Mouse (Mus musculus) neural tube, embryonic 14.5 days (tissue): ENCODE data around the gene Iqcg. TPM values are rescaled to one million over a fixed set of nuclear protein-coding genes. Genes with fewer than 3 reads are reported as not detected.

ENCODE experiments used
- ATAC-seq: fragments of 200-750 bp; cut with Nextera tagmentation; 2 replicates; pipeline ENCODE4 v1.8.0; 2017; ENCODE audit warnings: low read depth, mild to moderate bottlenecking, moderate TSS enrichment, moderate library complexity
- H3K27ac ChIP-seq: fragments of 300-500 bp; sonication (generic); 2 replicates; pipeline ENCODE4 v1.5.1; 2014; ENCODE audit warnings: low read depth, mild to moderate bottlenecking, control low read depth, low read length, moderate library complexity, mixed read lengths
- H3K27me3 ChIP-seq: fragments of 300-500 bp; sonication (generic); 2 replicates; pipeline ENCODE4 v1.6.1; 2014; ENCODE audit warnings: low read length; ENCODE audit not compliant: control insufficient read depth, insufficient read depth
- H3K36me3 ChIP-seq: fragments of 300-500 bp; sonication (generic); 2 replicates; pipeline ENCODE4 v1.6.1; 2014; ENCODE audit warnings: low read length, mixed read lengths; ENCODE audit not compliant: control insufficient read depth, insufficient read depth
- H3K4me1 ChIP-seq: fragments of 300-500 bp; sonication (generic); 2 replicates; pipeline ENCODE4 v1.6.1; 2014; ENCODE audit warnings: low read length; ENCODE audit not compliant: control insufficient read depth, insufficient read depth
- H3K4me2 ChIP-seq: fragments of 300-500 bp; sonication (generic); 2 replicates; pipeline ENCODE4 v1.6.1; 2014; ENCODE audit warnings: mild to moderate bottlenecking, low read depth, low read length, control low read depth
- H3K4me3 ChIP-seq: fragments of 300-500 bp; sonication (generic); 2 replicates; pipeline ENCODE4 v1.5.1; 2014; ENCODE audit warnings: low read depth, low read length, control low read depth, mixed read lengths
- H3K9ac ChIP-seq: fragments of 300-500 bp; sonication (generic); replicated peaks from 2 replicates; pipeline ENCODE4 v1.6.1; 2014; ENCODE audit warnings: low read depth, mild to moderate bottlenecking, control low read depth, low read length, mixed read lengths
- H3K9me3 ChIP-seq: fragments of 300-500 bp; sonication (generic); 2 replicates; pipeline ENCODE4 v1.6.1; 2016; ENCODE audit warnings: low read length; ENCODE audit not compliant: control insufficient read depth
- WGBS: fragments of 180-500 bp; shearing (Covaris S2); extraction: QIAGEN DNeasy Blood & Tissue Kit; methylation state at CpG from one replicate; pipeline ENCODE4 v1.1.7; 2014; 5-methylcytosine and 5-hydroxymethylcytosine counted together
- polyA plus RNA-seq: library from polyadenylated mRNA; unstranded; fragments of >200 nt; fragmentation: Nextera tagmentation; extraction: Ambion mirVana; gene quantifications from 2 replicates; pipeline ENCODE4 v1.2.1, GENCODE M21; 2014

Iqcg gene
- polyA plus RNA-seq, 1 experiment from 2014 or later = 5.8 TPM

DNA sequence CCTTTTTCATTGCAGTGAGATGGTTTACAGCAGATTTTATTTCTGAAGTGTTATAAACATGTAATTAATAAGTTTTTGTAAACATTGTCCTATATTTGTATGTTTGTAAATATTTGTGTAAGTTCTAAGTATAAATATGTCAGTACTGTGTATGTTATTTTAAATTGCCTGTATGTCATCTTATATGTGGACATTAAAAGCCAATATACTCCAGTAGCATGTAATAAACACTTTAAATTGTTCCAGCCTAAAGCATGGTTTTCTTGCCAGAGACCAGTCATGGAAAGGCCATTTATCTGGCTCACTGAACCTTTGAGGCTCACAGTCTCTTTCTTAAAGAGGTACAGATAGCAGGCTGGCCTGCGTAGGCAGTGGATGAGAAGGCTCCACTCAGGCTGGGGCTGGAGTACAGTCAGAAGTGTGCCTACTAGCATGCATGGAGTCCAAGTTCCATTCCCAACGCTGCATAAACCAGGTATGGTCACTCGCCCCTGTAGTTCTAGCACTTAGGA lies 40.6 kb downstream of the Iqcg start:
- Histone ChIP-seq H3K36me3 (peaks cover 19% of the 10 kb centered on the region), H3K4me2 (no peak overlapping the region), H3K4me1 (no peaks in the 10 kb centered on the region), H3K27ac (no peak overlapping the region), H3K4me3 (no peak overlapping the region), H3K9ac (no peak overlapping the region), H3K9me3 (no peaks in the 10 kb centered on the region), H3K27me3 (no peaks in the 10 kb centered on the region)
- no peak for ATAC-seq
- WGBS = 92% methylated on average over 3 of the region's 3 CpGs

DNA sequence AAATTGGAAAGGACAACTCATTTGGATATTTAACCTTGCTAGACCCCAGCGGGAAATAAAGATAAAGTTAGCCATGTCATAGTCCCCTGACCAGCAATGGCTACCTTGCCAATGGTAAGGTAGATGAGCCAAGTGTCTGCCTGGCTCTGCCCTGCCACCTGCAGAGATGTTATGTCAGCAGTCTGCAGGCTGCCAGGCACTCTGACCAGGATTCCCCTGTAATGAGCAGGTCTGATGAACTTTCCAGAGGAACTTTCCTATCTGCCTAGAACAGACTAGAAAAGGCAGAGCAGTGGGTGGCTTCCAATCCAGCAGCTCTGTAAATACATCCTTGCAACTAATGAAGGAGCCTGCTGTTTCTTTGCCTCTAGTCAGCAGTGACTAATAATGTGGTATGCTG lies 41.1 kb downstream of the Iqcg start:
- peaks cover 21% of the 10 kb centered on the region for H3K36me3 ChIP-seq
- 94% methylated on average over 1 of the region's 1 CpGs for WGBS
- no peak overlapping the region for H3K9ac ChIP-seq

DNA sequence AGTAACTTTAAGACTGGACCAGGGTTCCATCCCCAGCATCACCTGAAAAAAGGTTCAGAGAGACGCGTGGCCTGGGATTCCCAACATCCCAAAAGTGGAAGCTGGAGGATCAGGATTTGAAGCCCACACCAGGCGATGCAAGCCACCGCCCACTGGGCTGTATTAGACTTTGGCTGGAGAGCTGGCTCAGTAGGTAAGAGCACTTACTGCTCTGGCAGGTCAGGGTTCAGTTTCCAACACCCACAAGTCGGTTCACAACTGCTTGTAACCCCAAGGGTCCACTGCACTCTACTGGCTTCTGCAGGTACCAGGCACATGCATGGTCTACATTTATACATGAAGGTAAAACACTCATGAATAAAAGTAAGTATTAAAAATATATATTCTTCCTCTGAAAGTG lies 42.2 kb downstream of the Iqcg start:
- no peaks in the 10 kb centered on the region for H3K4me1 ChIP-seq
- ATAC-seq = no peak
- H3K36me3 ChIP-seq = peaks cover 32% of the 10 kb centered on the region
- no peak overlapping the region for H3K9ac ChIP-seq
- no peaks in the 10 kb centered on the region for H3K9me3 ChIP-seq
- WGBS = 95% methylated on average over 5 of the region's 5 CpGs
- no peak overlapping the region for H3K4me3 ChIP-seq
- H3K27ac ChIP-seq = no peak overlapping the region
- H3K27me3 ChIP-seq = no peaks in the 10 kb centered on the region
- no peak overlapping the region for H3K4me2 ChIP-seq

More for the DNA sequence above, 41.1 kb downstream of the Iqcg start:
- ATAC-seq = no peak
- Histone ChIP-seq H3K27me3 (no peaks in the 10 kb centered on the region), H3K27ac (no peak overlapping the region), H3K9me3 (no peaks in the 10 kb centered on the region), H3K4me3 (no peak overlapping the region), H3K4me1 (no peaks in the 10 kb centered on the region), H3K4me2 (no peak overlapping the region)

DNA sequence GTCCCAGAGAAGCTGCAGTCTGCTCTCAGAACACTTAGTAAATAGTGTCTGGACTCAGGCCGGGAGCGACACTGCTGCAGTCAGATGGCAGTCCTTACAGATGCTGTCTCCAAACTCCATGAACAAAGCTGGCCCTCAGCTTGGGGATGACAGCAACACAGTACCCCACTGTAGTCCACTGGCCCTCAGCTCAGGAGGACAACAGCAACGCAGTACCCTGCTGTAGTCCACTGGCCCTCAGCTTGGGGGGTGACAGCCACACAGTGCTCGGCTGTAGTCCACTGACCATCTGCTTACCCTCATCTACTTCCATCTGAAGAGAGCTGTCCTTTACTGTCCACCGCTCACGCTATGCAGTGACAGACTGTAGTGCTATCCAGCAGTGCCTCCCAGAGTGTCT lies 45.9 kb downstream of the Iqcg start:
- Histone ChIP-seq H3K36me3 (peaks cover 56% of the 10 kb centered on the region), H3K4me1 (no peaks in the 10 kb centered on the region), H3K27me3 (no peaks in the 10 kb centered on the region), H3K9me3 (no peaks in the 10 kb centered on the region), H3K4me2 (no peak overlapping the region), H3K9ac (no peak overlapping the region), H3K27ac (no peak overlapping the region), H3K4me3 (no peak overlapping the region)
- 94% methylated on average over 6 of the region's 6 CpGs for WGBS
- no peak for ATAC-seq

DNA sequence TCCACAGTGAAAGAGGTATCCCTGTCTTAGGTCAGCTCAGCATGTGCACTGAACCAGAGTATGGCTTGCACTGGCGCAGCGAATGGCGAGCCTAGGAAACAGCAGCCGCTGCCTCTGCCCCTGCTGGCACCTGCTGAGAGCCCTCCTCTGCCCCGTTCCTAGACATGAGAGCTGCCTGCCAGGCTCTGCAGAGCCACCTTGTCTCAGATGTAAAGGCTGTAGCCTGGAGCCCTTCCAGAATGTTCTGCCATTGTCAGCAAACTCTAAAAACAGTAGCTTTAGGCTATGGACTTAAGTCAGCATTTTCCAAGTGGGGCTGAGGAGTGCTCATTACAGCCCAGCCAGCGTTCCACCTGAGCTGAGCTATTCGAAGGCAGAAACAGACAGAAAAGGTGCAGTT lies 48.6 kb downstream of the Iqcg start:
- WGBS = 77% methylated on average over 7 of the region's 7 CpGs
- Histone ChIP-seq H3K4me1 (no peaks in the 10 kb centered on the region), H3K27ac (no peak overlapping the region), H3K9me3 (no peaks in the 10 kb centered on the region), H3K36me3 (peaks cover 37% of the 10 kb centered on the region), H3K27me3 (no peaks in the 10 kb centered on the region), H3K4me2 (no peak overlapping the region), H3K4me3 (no peak overlapping the region), H3K9ac (no peak overlapping the region)
- no peak for ATAC-seq

DNA sequence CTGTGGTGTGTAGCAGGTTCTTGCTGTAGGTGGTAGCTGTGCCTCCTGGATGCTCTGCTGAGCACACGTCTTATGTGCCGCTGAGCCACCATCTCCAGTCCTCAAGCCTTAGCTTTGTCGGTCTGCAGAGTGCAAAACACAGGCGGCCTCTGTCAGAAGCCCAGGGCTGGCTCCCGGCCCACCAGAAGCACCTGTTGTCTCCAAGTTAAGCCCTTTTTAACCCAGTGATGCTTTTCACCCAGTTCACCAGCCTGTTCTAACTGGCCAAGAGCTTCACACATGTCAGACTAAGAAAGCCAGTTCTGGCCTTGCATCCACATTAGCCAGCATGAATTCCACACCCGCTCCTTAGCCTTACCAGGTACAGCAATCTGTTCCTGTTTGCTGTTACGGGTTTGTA lies 49.1 kb downstream of the Iqcg start:
- H3K27ac ChIP-seq = no peak overlapping the region
- H3K36me3 ChIP-seq = peaks cover 37% of the 10 kb centered on the region
- 92% methylated on average over 7 of the region's 7 CpGs for WGBS
- no peak overlapping the region for H3K9ac ChIP-seq
- H3K9me3 ChIP-seq = no peaks in the 10 kb centered on the region
- H3K4me2 ChIP-seq = no peak overlapping the region
- no peak for ATAC-seq
- H3K4me3 ChIP-seq = no peak overlapping the region
- H3K4me1 ChIP-seq = no peaks in the 10 kb centered on the region
- no peaks in the 10 kb centered on the region for H3K27me3 ChIP-seq

DNA sequence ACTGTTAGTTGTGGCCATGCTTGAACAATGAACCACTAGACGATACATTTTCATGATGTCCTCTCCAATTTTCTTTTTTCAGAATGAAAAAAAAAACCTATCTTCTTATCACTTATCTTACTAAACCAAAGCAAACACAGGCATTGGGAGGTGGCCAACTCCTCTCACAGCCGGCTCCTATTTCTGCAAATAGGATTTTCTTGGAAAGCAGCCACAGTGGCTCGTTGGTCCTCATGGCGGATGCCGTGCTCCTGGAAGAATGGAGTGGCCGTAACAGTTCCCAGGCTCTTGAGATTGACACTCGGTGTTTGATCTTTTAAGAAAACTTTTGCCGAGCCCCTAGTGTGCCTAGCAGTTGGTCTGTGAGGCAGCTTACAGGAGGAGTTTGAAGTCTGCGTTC lies 50.8 kb downstream of the Iqcg start:
- Histone ChIP-seq H3K9me3 (no peaks in the 10 kb centered on the region), H3K27me3 (no peaks in the 10 kb centered on the region), H3K9ac (no peak overlapping the region), H3K36me3 (peaks cover 47% of the 10 kb centered on the region), H3K4me1 (no peaks in the 10 kb centered on the region), H3K4me3 (no peak overlapping the region), H3K4me2 (no peak overlapping the region), H3K27ac (no peak overlapping the region)
- 62% methylated on average over 9 of the region's 9 CpGs for WGBS
- ATAC-seq = no peak

DNA sequence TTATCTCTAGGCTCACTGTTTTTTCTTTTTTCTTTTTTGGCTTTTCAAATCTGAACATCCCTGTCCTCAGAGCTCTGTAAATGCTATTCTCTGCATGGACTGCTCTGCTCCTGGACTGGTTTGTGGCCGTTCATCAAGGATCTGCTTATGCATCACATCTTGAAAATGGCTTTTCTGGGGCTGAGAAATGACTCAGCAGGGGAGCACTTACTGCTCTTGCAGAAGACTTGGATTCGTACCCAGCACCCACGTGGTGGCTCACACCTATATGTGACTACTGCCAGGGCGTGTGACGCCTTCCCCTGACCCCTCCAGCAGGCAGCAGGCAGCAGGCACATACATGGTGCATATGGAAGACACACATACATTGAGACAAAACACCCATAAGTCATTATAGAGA lies 63.9 kb downstream of the Iqcg start:
- H3K36me3 ChIP-seq = peaks cover 32% of the 10 kb centered on the region
- no peak overlapping the region for H3K4me2 ChIP-seq
- no peak overlapping the region for H3K4me3 ChIP-seq
- H3K27me3 ChIP-seq = no peaks in the 10 kb centered on the region
- ATAC-seq = no peak
- H3K9ac ChIP-seq = no peak overlapping the region
- 89% methylated on average over 5 of the region's 5 CpGs for WGBS
- no peak overlapping the region for H3K27ac ChIP-seq
- H3K4me1 ChIP-seq = no peaks in the 10 kb centered on the region
- no peaks in the 10 kb centered on the region for H3K9me3 ChIP-seq

DNA sequence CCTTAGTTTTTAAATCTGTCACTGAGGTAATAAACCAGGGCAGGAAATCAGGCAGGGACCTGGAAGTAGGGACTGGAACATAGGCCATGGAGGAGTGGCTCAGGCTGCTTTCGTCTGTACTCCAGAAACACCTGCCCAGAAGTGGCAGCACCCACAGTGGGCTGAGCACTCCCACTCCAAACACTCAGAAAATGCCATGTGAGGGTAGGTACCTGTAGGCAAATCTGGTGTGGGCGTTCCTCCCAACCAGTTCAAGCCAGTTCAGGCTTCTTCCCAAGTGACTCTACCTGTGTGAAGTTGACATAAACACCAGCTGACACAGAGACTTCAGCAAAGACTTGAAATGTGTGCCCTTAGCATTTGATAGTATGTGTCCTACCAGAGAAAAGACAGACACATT lies 71.4 kb downstream of the Iqcg start:
- Histone ChIP-seq H3K9me3 (no peaks in the 10 kb centered on the region), H3K4me3 (no peak overlapping the region), H3K4me2 (no peak overlapping the region), H3K27me3 (no peaks in the 10 kb centered on the region), H3K4me1 (no peaks in the 10 kb centered on the region), H3K27ac (no peak overlapping the region), H3K9ac (no peak overlapping the region), H3K36me3 (peaks cover 28% of the 10 kb centered on the region)
- no peak for ATAC-seq
- WGBS = 96% methylated on average over 2 of the region's 2 CpGs

DNA sequence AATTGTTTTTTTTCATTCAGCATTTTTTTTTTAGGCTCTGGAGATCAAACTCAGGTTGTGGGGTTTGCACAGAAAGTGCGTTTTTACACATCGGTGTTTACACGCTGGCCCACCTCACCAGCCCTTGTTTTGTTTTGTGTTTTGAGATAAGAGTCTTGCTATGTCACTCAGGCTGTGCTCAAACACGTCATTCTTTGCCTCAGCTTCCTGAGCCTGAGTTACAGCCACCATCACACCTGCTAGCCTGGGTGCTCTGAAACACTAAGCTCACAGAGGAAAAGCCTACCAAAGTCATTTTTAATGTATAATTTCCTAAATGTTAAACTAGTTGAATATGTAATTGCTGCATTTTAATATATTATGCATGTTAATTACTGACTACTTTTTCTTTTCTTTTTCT lies 74.6 kb downstream of the Iqcg start:
- peaks cover 15% of the 10 kb centered on the region for H3K36me3 ChIP-seq
- WGBS = 98% methylated on average over 4 of the region's 4 CpGs
- ATAC-seq = no peak

More for the DNA sequence above, 74.6 kb downstream of the Iqcg start:
- Histone ChIP-seq H3K9me3 (no peaks in the 10 kb centered on the region), H3K4me2 (no peak overlapping the region), H3K4me1 (no peaks in the 10 kb centered on the region), H3K27me3 (no peaks in the 10 kb centered on the region), H3K9ac (no peak overlapping the region), H3K4me3 (no peak overlapping the region), H3K27ac (no peak overlapping the region)
